Mouse (Mus musculus): ENCODE measurements at regions not wholly inside any gene's neighbourhood (a gene's known extent, or its start where the extent isn't known, plus 50 kb on each side); places are given as distances from the start of the nearest gene placed in this dataset.
A peak's percentile ranks its signal among the peaks of the same experiment; 100 is the strongest.
"Not testable (repeated sequence)": the region's sequence is repeated elsewhere in the genome, so short reads cannot be mapped to it uniquely, and the experiment has no call there.

DNA sequence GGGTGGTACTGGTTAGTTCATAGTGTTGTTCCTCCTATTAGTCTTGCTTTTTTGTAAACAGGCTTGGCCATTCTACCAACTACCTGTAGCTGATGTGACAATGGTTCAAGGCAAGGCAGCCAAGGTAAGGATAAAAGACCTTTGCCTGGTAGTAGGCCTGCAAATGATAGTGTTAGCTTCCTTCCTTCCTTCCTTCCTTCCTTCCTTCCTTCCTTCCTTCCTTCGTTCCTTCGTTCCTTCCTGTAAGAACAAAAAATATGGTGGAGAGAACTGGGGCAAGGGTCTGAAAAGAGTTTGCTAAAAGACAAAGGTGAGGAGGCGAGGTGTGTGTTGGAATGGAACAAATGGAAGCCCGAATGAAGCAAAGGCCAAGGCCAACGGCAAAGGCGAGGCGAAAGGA lies 84.8 kb upstream of the Ezh2 start:
- not testable (repeated sequence) for DNase-seq

- peak; percentile 55 for DNase-seq
These were observed 77.6 kb upstream of the Ezh2 start for GRCm38 (mm10) chr6:47672741-47673140.

DNA sequence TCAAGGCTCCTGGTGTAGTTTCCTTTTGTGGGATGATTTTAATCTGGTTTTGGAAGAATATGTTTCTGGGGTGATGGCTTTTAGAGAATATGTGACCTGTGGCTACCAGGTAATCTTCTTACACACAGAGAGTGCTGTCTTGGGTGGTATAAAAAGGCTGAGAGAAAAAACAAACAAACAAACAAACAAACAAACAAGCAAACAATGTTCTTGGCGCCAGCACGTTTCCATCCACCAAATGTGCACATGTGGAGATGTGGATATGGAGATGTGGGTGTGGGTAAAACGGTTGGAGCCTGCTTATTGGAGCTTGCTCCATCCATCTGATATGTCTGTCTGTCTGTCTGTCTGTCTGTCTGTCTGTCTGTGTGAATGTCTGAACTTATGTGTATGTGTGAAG lies 57.7 kb upstream of the Ezh2 start:
- DNase-seq: peak; percentile 57

DNA sequence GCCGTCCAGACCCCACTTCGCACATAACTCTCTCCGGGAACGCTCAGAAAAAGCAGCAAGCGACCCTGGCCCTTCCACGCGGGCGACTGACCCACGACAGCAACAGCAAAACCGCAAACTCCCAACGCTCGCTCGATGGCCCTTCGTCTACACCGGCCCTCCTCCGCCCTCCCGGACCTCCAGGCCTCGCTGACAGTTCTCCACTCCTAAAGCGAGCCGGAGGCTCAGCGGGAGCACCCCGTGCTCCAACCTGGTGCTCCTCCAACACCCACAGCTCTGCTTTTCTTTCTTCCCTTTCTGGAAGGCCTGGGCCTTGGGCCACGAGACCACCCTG lies 56.2 kb upstream of the Ezh2 start:
- not testable (repeated sequence) for DNase-seq

DNA sequence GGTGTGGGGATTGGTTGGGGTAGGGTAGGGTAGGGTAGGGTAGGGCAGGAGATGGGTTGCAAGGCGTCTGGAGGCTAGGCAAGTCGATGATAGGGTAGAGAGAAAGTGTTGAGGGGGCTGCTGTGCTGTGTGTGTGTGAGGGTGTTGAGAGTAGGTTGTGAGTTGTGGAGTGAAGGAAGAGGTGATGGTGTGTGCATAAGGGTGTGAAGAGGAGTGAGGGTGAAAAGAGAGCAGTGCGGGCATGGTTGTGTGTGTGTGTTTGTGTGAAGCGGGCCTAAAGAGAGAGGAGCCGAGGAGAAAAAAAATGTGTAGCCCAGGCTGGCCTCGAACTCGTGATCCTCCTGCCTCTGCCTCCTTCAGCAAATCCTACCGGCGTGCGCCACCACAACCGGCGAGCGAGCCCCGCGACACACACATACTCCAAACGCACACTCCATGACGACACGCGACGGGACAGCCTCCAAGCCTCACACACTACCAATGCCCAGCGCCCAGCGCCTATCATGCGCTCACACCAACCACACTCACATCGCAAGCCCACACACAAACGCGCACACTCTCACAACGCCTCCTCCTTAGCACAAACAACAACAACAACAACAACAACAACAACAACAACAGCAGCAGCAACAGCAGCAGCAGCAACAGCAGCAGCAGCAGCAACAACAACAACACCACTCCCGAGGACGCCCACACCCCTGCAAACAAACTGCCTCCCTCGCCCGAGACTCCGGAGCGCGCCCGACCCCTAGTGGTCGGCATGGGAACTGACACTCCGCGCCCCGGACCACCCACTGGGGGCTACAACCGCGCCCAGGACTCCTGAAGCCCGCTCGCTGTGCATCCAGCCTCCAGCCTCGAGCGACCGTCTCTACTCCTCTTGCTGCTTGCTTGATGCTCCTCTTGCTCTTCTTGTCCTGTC lies 55.6 kb upstream of the Ezh2 start:
- peak; percentile 92 for DNase-seq

- DNase-seq: no peak
These were observed 54.8 kb upstream of the Ezh2 start for GRCm38 (mm10) chr6:47649961-47650360.

DNA sequence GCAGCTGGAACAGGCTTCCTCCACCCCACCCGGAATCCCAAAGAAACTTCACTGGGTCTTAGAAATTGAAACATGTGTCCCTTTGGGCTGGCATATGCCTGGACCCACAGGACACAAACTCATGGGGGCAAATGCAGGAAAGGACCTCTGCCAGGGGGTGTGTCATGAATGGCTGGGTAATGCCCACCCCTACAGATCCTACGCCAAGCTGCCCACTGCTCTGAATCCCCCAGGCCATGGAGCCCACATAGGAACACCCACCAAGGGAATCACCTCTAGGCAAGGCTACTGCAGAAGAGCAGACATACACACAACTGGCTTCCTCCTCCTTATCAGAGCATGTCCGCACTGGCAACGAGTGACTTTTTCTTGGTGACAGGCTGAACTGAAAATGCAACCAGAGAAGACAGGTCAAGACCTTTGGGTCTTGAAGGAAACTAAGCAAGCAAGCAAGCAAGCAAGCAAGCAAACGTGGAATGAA lies 54.4 kb upstream of the Ezh2 start:
- peak; percentile 25 for DNase-seq

GRCm38 (mm10) chr6:47648899-47649298 lies 53.8 kb upstream of the Ezh2 start:
- no peak for DNase-seq

- DNase-seq: no peak
These were observed 53.2 kb upstream of the Ezh2 start for GRCm38 (mm10) chr6:47648316-47648715.

GRCm38 (mm10) chr6:47647876-47648275 lies 52.7 kb upstream of the Ezh2 start:
- DNase-seq: no peak

GRCm38 (mm10) chr6:47646731-47647567 lies 51.8 kb upstream of the Ezh2 start:
- DNase-seq: no peak

DNA sequence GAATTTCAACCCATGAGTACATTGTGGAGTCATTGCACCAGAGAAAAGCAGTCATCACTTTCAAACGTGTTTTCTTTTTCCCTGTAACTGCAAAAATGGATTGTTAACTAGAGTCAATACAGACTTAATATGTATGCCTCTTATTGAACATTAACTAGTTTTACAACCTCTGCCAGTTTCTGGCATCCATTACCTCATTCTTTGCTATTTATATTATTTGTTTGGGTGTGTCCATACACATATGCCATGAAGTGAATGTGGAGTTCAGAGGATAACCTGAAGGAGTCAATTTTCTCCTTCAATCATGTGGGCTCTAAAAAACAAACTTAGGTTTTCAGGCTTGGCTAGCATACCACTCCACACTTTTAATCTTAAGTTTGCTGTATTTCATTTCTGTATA lies 50.9 kb upstream of the Ezh2 start:
- no peak for DNase-seq
